Mouse (Mus musculus) cerebellum, adult 18-20 months (tissue): ENCODE results near the gene Ppp2r2c.

ENCODE experiments used
- DNase-seq, 2 experiments: peaks; one replicate each; pipeline ENCODE4 v3.0.0; 2021

Gene Ppp2r2c

GRCm38 (mm10) chr5:36868266-36869090, at the start of gene Ppp2r2c:
TSS of gene Ppp2r2c (plus strand) at chr5:36868513.
- DNase-seq: peak; percentile 81 to 89

- no peak for DNase-seq
Observed at GRCm38 (mm10) chr5:36819742-36820141, 48.6 kb upstream of the Ppp2r2c start.

- DNase-seq: peak; percentile 67 to 77
Observed at GRCm38 (mm10) chr5:36820142-36820541, 48.2 kb upstream of the Ppp2r2c start.

- DNase-seq: no peak
Observed at GRCm38 (mm10) chr5:36822907-36823306, 45.4 kb upstream of the Ppp2r2c start.

GRCm38 (mm10) chr5:36829098-36829497, 39.2 kb upstream of the Ppp2r2c start:
- no peak for DNase-seq

GRCm38 (mm10) chr5:36829913-36830879, 38.1 kb upstream of the Ppp2r2c start, which contains the start of gene Man2b2:
TSS of gene Man2b2 (minus strand) at chr5:36830653.
- DNase-seq: peak; percentile 88 to 95

- DNase-seq: peak; percentile 61 to 73
Observed at GRCm38 (mm10) chr5:36831272-36831671, 37.0 kb upstream of the Ppp2r2c start.

- peak; percentile 87 to 91 for DNase-seq
Observed at GRCm38 (mm10) chr5:36835933-36836332, 32.4 kb upstream of the Ppp2r2c start.

- peak; percentile 78 to 79 for DNase-seq
Observed at GRCm38 (mm10) chr5:36839032-36839431, 29.3 kb upstream of the Ppp2r2c start.

GRCm38 (mm10) chr5:36839602-36840001, 28.7 kb upstream of the Ppp2r2c start:
- no peak for DNase-seq

GRCm38 (mm10) chr5:36840092-36840491, 28.2 kb upstream of the Ppp2r2c start:
- DNase-seq: no peak

- no peak for DNase-seq
Observed at GRCm38 (mm10) chr5:36841701-36842100, 26.6 kb upstream of the Ppp2r2c start.

GRCm38 (mm10) chr5:36844490-36844889, 23.8 kb upstream of the Ppp2r2c start:
- DNase-seq: no peak

- DNase-seq: no peak
Observed at GRCm38 (mm10) chr5:36851572-36851971, 16.7 kb upstream of the Ppp2r2c start.

- no peak for DNase-seq
Observed at GRCm38 (mm10) chr5:36855180-36855579, 13.1 kb upstream of the Ppp2r2c start.

GRCm38 (mm10) chr5:36856529-36856928, 11.8 kb upstream of the Ppp2r2c start:
- DNase-seq: no peak

- no peak for DNase-seq
Observed at GRCm38 (mm10) chr5:36857546-36857945, 10.8 kb upstream of the Ppp2r2c start.

GRCm38 (mm10) chr5:36861084-36861483, 7.2 kb upstream of the Ppp2r2c start:
- peak in 1 of 2 experiments; percentile 35 for DNase-seq

GRCm38 (mm10) chr5:36866701-36867250, 1.5 kb upstream of the Ppp2r2c start:
- DNase-seq: peak in 1 of 2 experiments; percentile 23

GRCm38 (mm10) chr5:36867561-36867960, 752 bp upstream of the Ppp2r2c start:
- DNase-seq: peak in 1 of 2 experiments; percentile 50

GRCm38 (mm10) chr5:36869186-36869577, 869 bp downstream of the Ppp2r2c start:
- peak; percentile 71 to 80 for DNase-seq

GRCm38 (mm10) chr5:36869578-36870236, 1.4 kb downstream of the Ppp2r2c start:
- peak; percentile 77 to 85 for DNase-seq
